Mouse (Mus musculus): ENCODE data around the gene Smpdl3a.

DNA sequence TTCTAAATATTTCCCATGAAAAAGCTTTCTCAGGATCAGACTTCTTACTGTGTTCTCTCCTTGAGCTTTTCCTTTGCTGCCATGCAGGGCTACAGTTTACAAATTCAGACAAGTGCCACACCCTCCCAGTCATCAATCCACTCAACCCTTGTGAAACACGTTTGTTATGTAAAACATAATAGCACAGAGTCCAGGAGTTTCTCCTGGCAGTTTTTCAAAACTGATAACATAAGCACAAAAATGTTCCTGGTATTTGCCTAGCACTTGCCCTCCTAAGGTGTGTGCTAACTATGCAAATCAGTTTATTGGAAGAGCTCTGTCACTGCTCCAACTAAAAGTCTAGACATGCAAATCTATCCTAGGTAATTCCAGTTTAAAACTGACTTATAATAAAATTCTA lies 31.1 kb upstream of the Smpdl3a start:
- TF ChIP-seq POLR2A (IDR thresholded peaks at IDR 0.05; ENCODE audit: borderline replicate concordance, extremely low read depth, insufficient read depth, insufficient read length, poor library complexity, severe bottlenecking) (no peak), CTCF (IDR thresholded peaks at IDR 0.05; ENCODE audit: borderline replicate concordance, extremely low read depth, insufficient read depth, insufficient read length) (no peak)
